Mouse (Mus musculus): ENCODE results near the gene Nit1. TPM values are rescaled to one million over a fixed set of nuclear protein-coding genes. Genes with fewer than 3 reads are reported as not detected.
"Not testable (repeated sequence)": the region's sequence is repeated elsewhere in the genome, so short reads cannot be mapped to it uniquely, and the experiment has no call there.

Gene Nit1
- polyA plus RNA-seq, 1 experiment from 2014 or later: 43.6 TPM

GRCm38 (mm10) chr1:171346095-171346450, 627 bp upstream of the Nit1 start:
- peak overlapping the region; percentile 89 for H3K4me2 ChIP-seq (replicated peaks)
- WGBS: 2% methylated on average over 14 of the region's 14 CpGs
- H3K36me3 ChIP-seq: peaks cover 24% of the 10 kb centered on the region
- no peak for ATAC-seq (ENCODE audit: insufficient number of reproducible peaks, insufficient read depth, low FRiP score, low TSS enrichment)
- no peaks in the 10 kb centered on the region for H3K27me3 ChIP-seq
- H3K4me3 ChIP-seq: peak overlapping the region; percentile 73
- peaks cover 18% of the 10 kb centered on the region for H3K4me1 ChIP-seq
- H3K9ac ChIP-seq: peak overlapping the region; percentile 76
- H3K27ac ChIP-seq: peak overlapping the region; percentile 72; the same call in 1 of the 2 replicates
- H3K9me3 ChIP-seq: peaks cover 7% of the 10 kb centered on the region; the same call in 1 of the 2 replicates

- ATAC-seq (ENCODE audit: insufficient number of reproducible peaks, insufficient read depth, low FRiP score, low TSS enrichment): no peak
- peaks cover 38% of the 10 kb centered on the region for H3K36me3 ChIP-seq
- H3K9ac ChIP-seq: peak overlapping the region; percentile 76
- no peaks in the 10 kb centered on the region for H3K27me3 ChIP-seq
- peaks cover 7% of the 10 kb centered on the region; the same call in 1 of the 2 replicates for H3K9me3 ChIP-seq
- H3K27ac ChIP-seq: no peak overlapping the region
- peak overlapping the region; percentile 89 for H3K4me2 ChIP-seq (replicated peaks)
- H3K4me3 ChIP-seq: peak overlapping the region; percentile 73
- H3K4me1 ChIP-seq: peaks cover 18% of the 10 kb centered on the region; the same call in 1 of the 2 replicates
- 77% methylated on average over 9 of the region's 9 CpGs for WGBS
These were observed 731 bp downstream of the Nit1 start for GRCm38 (mm10) chr1:171344715-171345114.

GRCm38 (mm10) chr1:171343922-171344677, 1.3 kb downstream of the Nit1 start:
- no peak for ATAC-seq (ENCODE audit: insufficient number of reproducible peaks, insufficient read depth, low FRiP score, low TSS enrichment)
- no peaks in the 10 kb centered on the region for H3K27me3 ChIP-seq
- H3K4me2 ChIP-seq (replicated peaks): peak overlapping the region; percentile 89
- peaks cover 18% of the 10 kb centered on the region; the same call in 1 of the 2 replicates for H3K4me1 ChIP-seq
- H3K4me3 ChIP-seq: peak overlapping the region; percentile 73
- peaks cover 7% of the 10 kb centered on the region; the same call in 1 of the 2 replicates for H3K9me3 ChIP-seq
- no peak overlapping the region for H3K27ac ChIP-seq
- no peak overlapping the region for H3K9ac ChIP-seq
- H3K36me3 ChIP-seq: peaks cover 44% of the 10 kb centered on the region
- WGBS: 82% methylated on average over 9 of the region's 9 CpGs

GRCm38 (mm10) chr1:171342262-171343207, 2.9 kb downstream of the Nit1 start:
- H3K36me3 ChIP-seq: peaks cover 60% of the 10 kb centered on the region
- peaks cover 7% of the 10 kb centered on the region; the same call in 1 of the 2 replicates for H3K9me3 ChIP-seq

GRCm38 (mm10) chr1:171330216-171330560, 15.3 kb downstream of the Nit1 start:
- WGBS: 0% methylated on average over 4 of the region's 4 CpGs
- Histone ChIP-seq H3K4me2 (replicated peaks) (peak overlapping the region; percentile 65), H3K27me3 (no peaks in the 10 kb centered on the region), H3K4me1 (peaks cover 21% of the 10 kb centered on the region), H3K9me3 (no peaks in the 10 kb centered on the region), H3K36me3 (no peaks in the 10 kb centered on the region; the same call in 1 of the 2 replicates), H3K9ac (peak overlapping the region; percentile 92), H3K27ac (peak overlapping the region; percentile 99), H3K4me3 (peak overlapping the region; percentile 85)
- ATAC-seq (ENCODE audit: insufficient number of reproducible peaks, insufficient read depth, low FRiP score, low TSS enrichment): peak; percentile 4; the same call in 1 of the 2 replicates

More at GRCm38 (mm10) chr1:171342262-171343207, 2.9 kb downstream of the Nit1 start:
- no peak overlapping the region for H3K4me3 ChIP-seq
- no peak overlapping the region for H3K27ac ChIP-seq
- no peak overlapping the region for H3K9ac ChIP-seq
- no peak for ATAC-seq (ENCODE audit: insufficient number of reproducible peaks, insufficient read depth, low FRiP score, low TSS enrichment)
- 95% methylated on average over 16 of the region's 16 CpGs for WGBS
- peaks cover 18% of the 10 kb centered on the region; the same call in 1 of the 2 replicates for H3K4me1 ChIP-seq
- H3K27me3 ChIP-seq: no peaks in the 10 kb centered on the region
- no peak overlapping the region for H3K4me2 ChIP-seq (replicated peaks)

- Histone ChIP-seq H3K4me3 (peak overlapping the region; percentile 85), H3K9me3 (no peaks in the 10 kb centered on the region), H3K4me2 (replicated peaks) (peak overlapping the region; percentile 65), H3K36me3 (no peaks in the 10 kb centered on the region; the same call in 1 of the 2 replicates), H3K9ac (peak overlapping the region; percentile 92), H3K27ac (peak overlapping the region; percentile 99), H3K4me1 (peaks cover 21% of the 10 kb centered on the region), H3K27me3 (no peaks in the 10 kb centered on the region)
- peak; percentile 89 for ATAC-seq (ENCODE audit: insufficient number of reproducible peaks, insufficient read depth, low FRiP score, low TSS enrichment)
- under 1% methylated on average over 49 of the region's 61 CpGs for WGBS
These were observed 15.8 kb downstream of the Nit1 start for GRCm38 (mm10) chr1:171329433-171330215.

- peak within 1 kb of the TSS; percentile 85 for H3K4me3 ChIP-seq
- peak; percentile 94 for ATAC-seq (ENCODE audit: insufficient number of reproducible peaks, insufficient read depth, low FRiP score, low TSS enrichment)
- peaks cover 21% of the 10 kb centered on the region for H3K4me1 ChIP-seq
- H3K36me3 ChIP-seq: no peaks in the 10 kb centered on the region
- H3K27ac ChIP-seq: peak within 1 kb of the TSS; percentile 99
- no peaks in the 10 kb centered on the region for H3K27me3 ChIP-seq
- peak within 1 kb of the TSS; percentile 92 for H3K9ac ChIP-seq
- WGBS: 1% methylated on average over 39 of the region's 48 CpGs
- H3K9me3 ChIP-seq: no peaks in the 10 kb centered on the region
- H3K4me2 ChIP-seq (replicated peaks): peak within 1 kb of the TSS; percentile 65
These were observed 16.5 kb downstream of the Nit1 start, which contains the start of gene Dedd for GRCm38 (mm10) chr1:171328839-171329432. Dedd (plus strand) TSS chr1:171329145.

- no peak for ATAC-seq (ENCODE audit: insufficient number of reproducible peaks, insufficient read depth, low FRiP score, low TSS enrichment)
- H3K9ac ChIP-seq: peak overlapping the region; percentile 92
- 31% methylated on average over 9 of the region's 9 CpGs for WGBS
- H3K27me3 ChIP-seq: no peaks in the 10 kb centered on the region
- H3K4me2 ChIP-seq (replicated peaks): peak overlapping the region; percentile 65
- no peaks in the 10 kb centered on the region for H3K36me3 ChIP-seq
- H3K27ac ChIP-seq: peak overlapping the region; percentile 99
- peaks cover 21% of the 10 kb centered on the region for H3K4me1 ChIP-seq
- H3K9me3 ChIP-seq: no peaks in the 10 kb centered on the region
- peak overlapping the region; percentile 85 for H3K4me3 ChIP-seq
These were observed 17.2 kb downstream of the Nit1 start for GRCm38 (mm10) chr1:171328244-171328643.

GRCm38 (mm10) chr1:171326588-171326987, 18.9 kb downstream of the Nit1 start:
- H3K9me3 ChIP-seq; H3K4me2 ChIP-seq (replicated peaks); H3K9ac ChIP-seq; H3K27ac ChIP-seq; H3K27me3 ChIP-seq; ATAC-seq (ENCODE audit: insufficient number of reproducible peaks, insufficient read depth, low FRiP score, low TSS enrichment); H3K4me3 ChIP-seq; H3K36me3 ChIP-seq: not testable (repeated sequence)
- H3K4me1 ChIP-seq: peaks cover 21% of the 10 kb centered on the region
- WGBS: 85% methylated on average over 4 of the region's 4 CpGs

GRCm38 (mm10) chr1:171325571-171325970, 19.9 kb downstream of the Nit1 start:
- Histone ChIP-seq H3K27ac (no peak overlapping the region), H3K9me3 (no peaks in the 10 kb centered on the region), H3K9ac (no peak overlapping the region), H3K4me3 (no peak overlapping the region), H3K4me2 (replicated peaks) (no peak overlapping the region), H3K36me3 (no peaks in the 10 kb centered on the region), H3K4me1 (peaks cover 15% of the 10 kb centered on the region), H3K27me3 (no peaks in the 10 kb centered on the region)
- 75% methylated on average over 2 of the region's 2 CpGs for WGBS
- ATAC-seq (ENCODE audit: insufficient number of reproducible peaks, insufficient read depth, low FRiP score, low TSS enrichment): no peak
